9 mouse cellular contexts compared by ENCODE assay signal in the genomic region with DNA sequence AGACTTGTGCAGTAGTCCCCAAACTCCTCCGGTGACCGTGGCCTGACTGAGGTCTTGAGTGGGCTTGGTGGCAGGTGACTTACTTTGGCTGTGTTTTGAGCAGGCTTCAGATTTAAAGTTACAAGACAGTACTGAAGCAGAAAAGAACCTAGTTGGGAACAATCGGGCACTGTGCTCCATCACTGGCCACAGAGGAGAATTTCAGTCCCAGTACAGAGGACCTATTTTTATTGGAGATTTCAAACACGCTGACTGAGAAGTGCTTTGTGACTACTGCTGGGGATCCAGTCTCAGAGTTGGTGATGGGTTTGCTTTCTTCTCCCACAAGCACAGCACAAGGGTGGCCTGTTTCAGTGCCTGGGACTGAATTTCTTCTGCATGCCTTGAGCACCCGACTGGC. TPM values are rescaled to one million over a fixed set of nuclear protein-coding genes. Genes with fewer than 3 reads are reported as not detected.
DNase-seq lines count a peak whose midpoint lies in the region; ATAC-seq and TF ChIP-seq lines count a peak whose summit lies in the region.
"Had no signal": no experiment of that assay in that cellular context is flagged by ENCODE, and none has a peak within 500 bp of the region (broad histone marks: within the 10 kb centered on the region; RNA-seq: fewer than 3 reads in every experiment).

No protein-coding gene starts in this region.

- no peaks in the 10 kb centered on the region; the same call in 1 of the 2 replicates for H3K27me3 ChIP-seq in kidney, embryonic 14.5 days (ENCODE audit: control insufficient read depth, insufficient read depth, low read length)
- peaks cover 3% of the 10 kb centered on the region; the same call in 1 of the 2 replicates for H3K27me3 ChIP-seq in forebrain, embryonic 12.5 days
- H3K27me3 ChIP-seq in lung, postnatal 0 days (replicated peaks; ENCODE audit: insufficient read depth, low read length): no peaks in the 10 kb centered on the region

- H3K4me1 ChIP-seq in kidney, embryonic 14.5 days (ENCODE audit: control insufficient read depth, insufficient read depth, low read length): no peaks in the 10 kb centered on the region
- H3K4me1 ChIP-seq in forebrain, embryonic 12.5 days: peaks cover 6% of the 10 kb centered on the region
- H3K4me1 ChIP-seq in lung, postnatal 0 days (ENCODE audit: insufficient read depth, low read depth, low read length): no peaks in the 10 kb centered on the region

- no peak for TF ChIP-seq EP300 in lung, postnatal 0 days (IDR thresholded peaks at IDR 0.05)

- H3K4me3 ChIP-seq in kidney, embryonic 14.5 days (ENCODE audit: low read length): peak overlapping the region; percentile 47
- peak overlapping the region; percentile 50 for H3K4me3 ChIP-seq in forebrain, embryonic 12.5 days (replicated peaks)
- no peak overlapping the region for H3K4me3 ChIP-seq in lung, postnatal 0 days (ENCODE audit: low read depth, low read length)

- H3K9me3 ChIP-seq in kidney, embryonic 14.5 days (ENCODE audit: control insufficient read depth, low read length): no peaks in the 10 kb centered on the region
- H3K9me3 ChIP-seq in forebrain, embryonic 12.5 days: no peaks in the 10 kb centered on the region
- no peaks in the 10 kb centered on the region for H3K9me3 ChIP-seq in lung, postnatal 0 days (ENCODE audit: low read length)
- H3K9me3 ChIP-seq: G1E had no signal

- WGBS in kidney, embryonic 14.5 days: 59% methylated on average over 5 of the region's 5 CpGs
- WGBS in forebrain, embryonic 12.5 days: 45% methylated on average over 5 of the region's 5 CpGs
- WGBS in lung, postnatal 0 days: 56% methylated on average over 5 of the region's 5 CpGs

- no peak for ATAC-seq in kidney, embryonic 14.5 days (ENCODE audit: low FRiP score, low TSS enrichment)
- ATAC-seq in forebrain, embryonic 12.5 days (ENCODE audit: low FRiP score): peak; percentile 31; the same call in 1 of the 2 replicates
- ATAC-seq in lung, postnatal 0 days: no peak

- H3K9ac ChIP-seq in kidney, embryonic 14.5 days (ENCODE audit: low read depth, low read length): no peak overlapping the region
- H3K9ac ChIP-seq in forebrain, embryonic 12.5 days: peak overlapping the region; percentile 57; the same call in 1 of the 2 replicates
- H3K9ac ChIP-seq in lung, postnatal 0 days (replicated peaks; ENCODE audit: low read depth): no peak overlapping the region

- H3K36me3 ChIP-seq in kidney, embryonic 14.5 days (ENCODE audit: control insufficient read depth, insufficient read depth, low read length): no peaks in the 10 kb centered on the region
- H3K36me3 ChIP-seq in forebrain, embryonic 12.5 days (replicated peaks): no peaks in the 10 kb centered on the region
- no peaks in the 10 kb centered on the region for H3K36me3 ChIP-seq in lung, postnatal 0 days (ENCODE audit: insufficient read depth, low read length)
- H3K36me3 ChIP-seq: G1E had no signal

- no peak for DNase-seq in kidney, postnatal 36 days
- DNase-seq in left cerebral cortex, adult 11 months (ENCODE audit: low spot score): peak; percentile 27
- DNase-seq in right cerebral cortex, adult 18-20 months: peak; percentile 8
- no peak for DNase-seq in thymus, postnatal 4 days
- no peak for DNase-seq in lung, postnatal 0 days (ENCODE audit: low spot score)
- no peak for DNase-seq in urinary bladder, postnatal 14 days (ENCODE audit: low spot score)

- no peak overlapping the region for H3K27ac ChIP-seq in kidney, embryonic 14.5 days (ENCODE audit: low read depth, low read length)
- no peak overlapping the region for H3K27ac ChIP-seq in forebrain, embryonic 12.5 days
- no peak overlapping the region for H3K27ac ChIP-seq in lung, postnatal 0 days (ENCODE audit: low read length)

- peak overlapping the region; percentile 86; the same call in 1 of the 2 replicates for H3K4me2 ChIP-seq in kidney, embryonic 14.5 days (replicated peaks; ENCODE audit: low read depth, low read length)
- peak overlapping the region; percentile 87 for H3K4me2 ChIP-seq in forebrain, embryonic 12.5 days
- H3K4me2 ChIP-seq in lung, postnatal 0 days (replicated peaks; ENCODE audit: low read depth, low read length): no peak overlapping the region

- no peak for TF ChIP-seq CTCF in lung, postnatal 0 days (IDR thresholded peaks at IDR 0.05)

RNA-seq across cellular contexts. Expression of a gene that starts 1.1 kb away (rescaled TPM):
- 1.1 and 2.8 TPM in 2 replicates for polyA plus RNA-seq in kidney, embryonic 14.5 days (2014; fragmentation: Nextera tagmentation; extraction: Ambion mirVana)
- polyA plus RNA-seq in forebrain, embryonic 12.5 days (2016; fragmentation: Nextera tagmentation; extraction: Ambion mirVana): 4.3 and 5.2 TPM in 2 replicates
- polyA plus RNA-seq in lung, postnatal 0 days (2015; fragmentation: Nextera tagmentation; extraction: Ambion mirVana): 0.02 and 0.14 TPM in 2 replicates
- polyA plus RNA-seq: G1E had no signal

Comparison
In these comparisons a context has a peak if more than half of its experiments do, and no peak if none do; other contexts are left out.
1. DNase-seq: peak in left cerebral cortex, adult 11 months (single experiment) and right cerebral cortex, adult 18-20 months (single experiment); none in kidney, postnatal 36 days (0 of 2), thymus, postnatal 4 days (single experiment), lung, postnatal 0 days (single experiment) and urinary bladder, postnatal 14 days (single experiment).